Mouse (Mus musculus) lung, adult 2 months (tissue): ENCODE measurements at regions not wholly inside any gene's neighbourhood (a gene's known extent, or its start where the extent isn't known, plus 50 kb on each side); places are given as distances from the start of the nearest gene placed in this dataset.

ENCODE experiments used
- CTCF ChIP-seq: fragments of 200-500 bp; IDR thresholded peaks from 2 replicates; pipeline ENCODE4 v1.5.1; 2011; ENCODE audit warnings: mild to moderate bottlenecking, low read length, control low read depth; ENCODE audit not compliant: insufficient read depth
- POLR2A ChIP-seq: fragments of 200-500 bp; IDR thresholded peaks from 2 replicates; pipeline ENCODE4 v1.6.1; 2011; ENCODE audit warnings: low read depth, mild to moderate bottlenecking, control low read depth, low read length, borderline replicate concordance; ENCODE audit errors: extremely low read depth

DNA sequence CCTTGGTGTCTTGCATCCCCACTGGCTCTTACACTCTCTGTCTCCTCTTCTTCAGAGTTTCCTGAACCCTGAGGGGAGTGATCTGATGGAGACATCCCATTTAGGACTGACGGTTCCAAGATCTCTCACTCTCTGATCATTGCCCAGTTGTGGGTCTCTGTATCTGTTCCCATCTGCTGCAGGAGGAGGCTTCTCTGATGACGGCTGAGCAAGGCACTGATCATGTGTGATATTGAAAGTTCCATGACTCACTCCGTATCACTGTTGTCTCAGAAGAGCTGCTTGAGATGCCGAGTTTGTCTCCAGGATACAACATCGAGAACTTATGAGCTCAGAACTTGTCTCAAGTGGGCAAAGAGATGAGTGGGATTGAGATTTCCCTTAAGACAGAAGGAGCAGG lies 178.7 kb upstream of the Cxcr4 start:
- TF ChIP-seq POLR2A, result no peak
- no peak for TF ChIP-seq CTCF
